Mouse (Mus musculus) E14TG2a.4 (cell line): ENCODE results near the gene Adcy5.

Experiments
- H3K27me3 ChIP-seq: 2 replicates; pipeline ENCODE4 v1.6.1; 2014; ENCODE audit warnings: low read length, control low read depth; ENCODE audit not compliant: insufficient read depth
- H3K36me3 ChIP-seq: 2 replicates; pipeline ENCODE4 v1.6.1; 2014; ENCODE audit warnings: low read length, control low read depth; ENCODE audit not compliant: insufficient read depth
- H3K4me1 ChIP-seq: replicated peaks from 2 replicates; pipeline ENCODE4 v1.6.1; 2014; ENCODE audit warnings: low read depth, low read length, control low read depth
- H3K4me3 ChIP-seq: replicated peaks from 2 replicates; pipeline ENCODE4 v1.5.1; 2014; ENCODE audit warnings: mild to moderate bottlenecking, low read length
- H3K9me3 ChIP-seq: 2 replicates; pipeline ENCODE4 v1.6.1; 2014; ENCODE audit warnings: low read length, control low read depth
- CTCF ChIP-seq: conservative IDR thresholded peaks from 2 replicates; pipeline ENCODE4 v1.5.1; 2014; ENCODE audit warnings: low read length
- NANOG ChIP-seq: IDR thresholded peaks from 2 replicates; pipeline ENCODE4 v1.6.1; 2014; ENCODE audit warnings: borderline replicate concordance, low read length, mixed read lengths
- POU5F1 ChIP-seq: IDR thresholded peaks from 2 replicates; pipeline ENCODE4 v1.6.1; 2014; ENCODE audit warnings: low read length, borderline replicate concordance

Gene Adcy5

DNA sequence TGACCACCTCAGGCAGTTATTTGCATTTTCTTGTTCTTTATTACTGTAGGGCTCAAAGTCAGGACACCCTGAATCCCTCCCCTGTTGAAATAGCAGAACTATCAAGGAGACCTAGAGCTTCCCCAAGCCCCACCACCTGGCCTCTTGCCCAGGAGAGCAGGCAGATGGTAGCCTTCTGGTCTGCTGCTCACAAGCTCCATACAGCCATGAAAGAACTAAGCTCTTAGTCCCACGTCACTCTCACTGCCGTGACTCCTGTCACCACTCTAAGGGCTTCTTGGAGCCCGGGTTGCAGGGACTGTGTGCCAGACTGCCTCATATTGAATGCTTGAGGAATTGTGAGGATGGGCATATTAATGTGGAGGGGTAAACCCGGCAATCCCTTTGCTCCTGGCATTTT lies 69.3 kb downstream of the Adcy5 start:
- Histone ChIP-seq H3K27me3 (peaks cover 54% of the 10 kb centered on the region), H3K4me1 (peaks cover 12% of the 10 kb centered on the region), H3K9me3 (no peaks in the 10 kb centered on the region; the same call in 1 of the 2 replicates), H3K4me3 (no peak overlapping the region), H3K36me3 (no peaks in the 10 kb centered on the region)
- TF ChIP-seq NANOG, result no peak
- TF ChIP-seq CTCF, result no peak
- no peak for TF ChIP-seq POU5F1

- H3K36me3 ChIP-seq, result no peaks in the 10 kb centered on the region
- TF ChIP-seq NANOG (no peak), CTCF (no peak), POU5F1 (no peak)
- peaks cover 19% of the 10 kb centered on the region for H3K4me1 ChIP-seq
Observed at GRCm38 (mm10) chr16:35224716-35225115, 70.0 kb downstream of the Adcy5 start.

GRCm38 (mm10) chr16:35229582-35229981 lies 74.9 kb downstream of the Adcy5 start:
- Histone ChIP-seq H3K36me3 (no peaks in the 10 kb centered on the region), H3K4me1 (peaks cover 35% of the 10 kb centered on the region), H3K4me3 (no peak overlapping the region), H3K9me3 (no peaks in the 10 kb centered on the region), H3K27me3 (peaks cover 77% of the 10 kb centered on the region)
- TF ChIP-seq CTCF (no peak), POU5F1 (no peak), NANOG (no peak)

More at GRCm38 (mm10) chr16:35224716-35225115, 70.0 kb downstream of the Adcy5 start:
- Histone ChIP-seq H3K4me3 (no peak overlapping the region), H3K9me3 (no peaks in the 10 kb centered on the region), H3K27me3 (peaks cover 55% of the 10 kb centered on the region)

DNA sequence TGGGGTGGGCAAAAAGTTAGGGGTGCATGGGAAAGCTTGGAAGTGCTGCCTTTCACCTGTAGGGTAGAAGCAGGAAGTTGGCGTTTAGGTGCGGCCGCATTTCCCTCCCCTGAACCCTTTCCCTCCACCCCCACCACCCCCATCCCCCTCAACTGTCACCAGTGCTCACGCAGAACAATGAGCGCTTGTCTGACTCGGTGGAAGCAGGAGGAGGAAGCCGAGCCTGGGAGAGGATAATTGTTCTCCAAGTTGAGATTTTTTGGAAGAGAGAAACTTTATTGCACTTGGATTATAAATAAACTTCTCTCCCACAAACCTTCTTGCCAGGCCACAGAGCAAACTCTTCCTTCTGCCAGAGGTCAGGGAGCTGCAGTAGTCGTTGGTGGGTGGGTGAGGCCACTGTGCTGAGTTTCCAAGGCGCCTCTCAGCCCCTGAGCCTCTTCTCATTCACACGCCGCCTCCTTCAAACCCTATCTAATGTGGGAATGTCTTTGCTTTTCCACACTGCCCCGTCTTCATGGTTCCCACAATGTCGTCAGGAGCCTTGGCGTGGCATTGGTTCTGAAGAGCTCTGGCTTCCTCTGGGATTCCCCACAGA lies 77.6 kb downstream of the Adcy5 start:
- no peaks in the 10 kb centered on the region for H3K9me3 ChIP-seq
- H3K4me1 ChIP-seq, result peaks cover 54% of the 10 kb centered on the region
- no peaks in the 10 kb centered on the region for H3K36me3 ChIP-seq
- no peak overlapping the region for H3K4me3 ChIP-seq
- peaks cover 66% of the 10 kb centered on the region for H3K27me3 ChIP-seq
- no peak for TF ChIP-seq CTCF
- no peak for TF ChIP-seq NANOG
- TF ChIP-seq POU5F1, result no peak

DNA sequence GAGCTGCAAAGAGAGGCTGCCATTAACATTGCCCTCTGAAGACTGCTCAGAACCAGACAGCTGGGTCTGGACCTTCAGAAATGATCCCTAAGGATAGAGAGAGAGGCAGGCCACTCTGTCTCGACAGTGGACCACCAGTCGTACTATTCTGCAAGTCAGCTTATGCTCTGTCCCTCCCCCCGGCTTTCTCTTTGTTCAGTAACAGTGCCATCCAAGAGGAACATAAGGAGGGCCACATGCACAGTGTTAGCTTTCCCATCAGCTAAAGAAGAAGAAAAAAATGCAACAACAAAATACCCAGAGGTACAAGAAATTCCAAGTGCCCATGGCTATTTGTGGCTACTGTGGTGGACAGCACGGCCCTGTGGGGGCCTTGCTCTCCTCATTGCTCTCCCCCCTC lies 78.7 kb downstream of the Adcy5 start:
- Histone ChIP-seq H3K9me3 (no peaks in the 10 kb centered on the region), H3K4me3 (no peak overlapping the region), H3K36me3 (no peaks in the 10 kb centered on the region), H3K4me1 (peaks cover 61% of the 10 kb centered on the region), H3K27me3 (peaks cover 58% of the 10 kb centered on the region)
- TF ChIP-seq CTCF (no peak), NANOG (no peak), POU5F1 (no peak)

- Histone ChIP-seq H3K4me1 (peaks cover 41% of the 10 kb centered on the region), H3K36me3 (no peaks in the 10 kb centered on the region), H3K9me3 (no peaks in the 10 kb centered on the region), H3K4me3 (no peak overlapping the region), H3K27me3 (peaks cover 24% of the 10 kb centered on the region)
- no peak; the same call in 1 of the 2 replicates for TF ChIP-seq NANOG
- no peak for TF ChIP-seq POU5F1
- TF ChIP-seq CTCF, result no peak
Observed at GRCm38 (mm10) chr16:35237091-35237490, 82.4 kb downstream of the Adcy5 start.

DNA sequence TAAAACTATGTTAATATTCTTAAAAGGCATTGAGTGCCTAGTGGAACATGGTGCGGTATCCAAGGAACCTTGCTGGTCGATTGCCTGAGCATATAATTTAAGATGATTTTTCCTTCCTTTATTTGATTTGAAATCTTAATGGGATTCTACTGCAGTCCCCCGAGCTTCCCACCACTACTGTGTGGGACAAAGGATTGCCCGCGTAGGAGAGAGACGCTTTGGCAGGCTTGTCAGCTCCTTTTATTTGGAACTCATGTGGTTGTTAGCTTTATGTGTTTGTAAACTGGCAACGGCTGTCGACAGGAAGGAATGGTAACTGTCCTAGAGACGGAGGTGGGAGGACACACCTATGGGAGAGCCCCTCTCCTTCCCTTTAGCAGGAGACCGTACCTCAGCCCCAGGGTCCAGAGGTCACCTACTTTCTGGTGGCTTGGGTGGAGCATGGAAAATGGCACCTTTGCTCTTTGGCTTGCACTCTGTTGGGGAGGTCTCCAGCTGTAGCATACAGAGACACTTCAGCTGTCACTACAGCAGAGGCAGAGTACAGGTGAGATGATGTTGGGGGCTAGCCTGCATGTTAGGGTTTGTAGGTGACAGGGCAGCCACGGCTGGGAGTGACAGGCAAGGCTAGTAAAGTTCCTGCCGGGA lies 84.8 kb downstream of the Adcy5 start:
- Histone ChIP-seq H3K27me3 (peaks cover 11% of the 10 kb centered on the region; the same call in 1 of the 2 replicates), H3K4me1 (peaks cover 28% of the 10 kb centered on the region), H3K4me3 (no peak overlapping the region), H3K9me3 (no peaks in the 10 kb centered on the region), H3K36me3 (no peaks in the 10 kb centered on the region)
- no peak for TF ChIP-seq CTCF
- no peak for TF ChIP-seq NANOG
- TF ChIP-seq POU5F1, result no peak

- Histone ChIP-seq H3K27me3 (peaks cover 7% of the 10 kb centered on the region; the same call in 1 of the 2 replicates), H3K36me3 (no peaks in the 10 kb centered on the region), H3K4me3 (no peak overlapping the region), H3K4me1 (peaks cover 22% of the 10 kb centered on the region), H3K9me3 (no peaks in the 10 kb centered on the region)
- TF ChIP-seq CTCF (no peak), POU5F1 (no peak), NANOG (no peak)
Observed at GRCm38 (mm10) chr16:35239966-35240730, 85.5 kb downstream of the Adcy5 start.
